Mouse (Mus musculus): Measurements from ENCODE around the gene 1190007I07Rik. TPM values are rescaled to one million over a fixed set of nuclear protein-coding genes. Genes with fewer than 3 reads are reported as not detected.
"Not testable (repeated sequence)": the region's sequence is repeated elsewhere in the genome, so short reads cannot be mapped to it uniquely, and the experiment has no call there.

Gene 1190007I07Rik
- polyA plus RNA-seq, 1 experiment, result 22.3 TPM

GRCm38 (mm10) chr10:82630497-82630896 is 7.5 kb upstream of the 1190007I07Rik start:
- TF ChIP-seq CTCF (IDR thresholded peaks at IDR 0.05; ENCODE audit: insufficient read depth, low read length) (no peak), POLR2A (IDR thresholded peaks at IDR 0.05; ENCODE audit: borderline replicate concordance, extremely low read depth, low read depth, low read length) (no peak)
- 13% methylated on average over 7 of the region's 7 CpGs for WGBS
- Histone ChIP-seq H3K4me1 (ENCODE audit: control insufficient read depth, insufficient read depth, low read length) (peaks cover 4% of the 10 kb centered on the region; the same call in 1 of the 2 replicates), H3K4me3 (replicated peaks; ENCODE audit: extremely low read depth, low read depth, low read length) (peak overlapping the region; percentile 98)
- no peak for DNase-seq

DNA sequence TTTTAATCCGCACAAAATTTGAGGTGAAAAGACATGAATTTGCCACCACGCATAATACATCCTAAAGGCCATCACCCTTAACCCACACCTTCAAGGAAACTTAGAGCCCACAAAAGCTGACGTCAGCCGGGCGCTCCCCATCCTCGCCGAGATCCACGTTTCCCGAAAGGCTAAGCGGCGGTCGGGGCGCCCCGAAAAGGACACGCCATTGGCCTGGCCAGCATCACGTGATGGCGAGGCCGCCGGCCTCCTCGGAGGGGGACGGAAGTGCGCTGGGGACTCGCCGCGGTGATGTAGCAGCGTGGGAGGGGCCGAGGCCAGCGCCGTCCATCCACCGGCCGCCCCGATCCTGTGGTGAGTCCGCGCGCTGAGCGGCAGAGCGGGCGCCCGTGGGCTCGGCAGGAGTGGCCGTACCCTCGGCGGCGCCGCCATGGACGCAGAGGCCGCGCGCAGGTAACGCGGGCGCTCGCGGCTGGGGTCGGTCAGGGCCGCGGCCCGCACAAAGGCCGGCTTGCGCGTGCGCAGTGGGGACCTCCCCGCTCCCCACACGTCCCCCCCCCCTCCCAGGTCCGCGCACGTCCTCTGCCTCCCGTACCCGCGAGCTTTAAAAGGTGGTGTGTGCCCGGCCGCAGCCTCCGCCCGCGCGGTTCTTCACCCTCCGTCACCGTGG is 6.7 kb upstream of the 1190007I07Rik start, which contains the start of gene Tdg:
Gene Tdg, plus strand, starts transcription at position 243 of the 670 bp plus-strand sequence.
- WGBS, result 6% methylated on average over 76 of the region's 78 CpGs
- DNase-seq, result peak; percentile 85
- not testable (repeated sequence) for H3K4me1 ChIP-seq (ENCODE audit: control insufficient read depth, insufficient read depth, low read length)
- TF ChIP-seq POLR2A (IDR thresholded peaks at IDR 0.05; ENCODE audit: borderline replicate concordance, extremely low read depth, low read depth, low read length), result peak; percentile 60; the same call in 1 of the 2 replicates
- peak within 1 kb of the TSS; percentile 98 for H3K4me3 ChIP-seq (replicated peaks; ENCODE audit: extremely low read depth, low read depth, low read length)

DNA sequence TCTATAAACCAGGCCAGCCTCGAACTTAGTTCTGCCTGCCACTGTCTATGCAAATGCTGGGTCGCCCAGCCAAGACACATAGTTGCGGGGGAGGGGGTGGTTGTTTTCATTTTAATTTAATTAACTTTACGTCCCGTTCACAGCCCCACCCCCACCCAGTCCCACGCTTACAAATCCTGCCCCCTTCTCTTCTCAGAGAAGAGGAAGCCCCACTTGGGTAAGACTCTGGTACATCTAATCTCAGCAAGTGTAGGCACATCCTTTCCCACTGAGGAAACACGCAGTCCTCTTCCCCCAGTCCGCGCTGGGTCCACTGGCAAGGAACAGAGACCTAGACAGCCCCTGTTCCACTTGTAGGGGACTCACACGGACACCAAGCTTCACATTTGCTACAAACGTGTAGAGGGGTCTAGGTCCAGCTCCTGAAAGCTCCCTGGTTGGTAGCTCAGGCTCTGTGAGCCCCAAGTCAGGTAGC is 6.1 kb upstream of the 1190007I07Rik start:
- H3K4me3 ChIP-seq (replicated peaks; ENCODE audit: extremely low read depth, low read depth, low read length), result peak overlapping the region; percentile 69
- DNase-seq, result no peak
- peaks cover 4% of the 10 kb centered on the region; the same call in 1 of the 2 replicates for H3K4me1 ChIP-seq (ENCODE audit: control insufficient read depth, insufficient read depth, low read length)
- TF ChIP-seq CTCF (IDR thresholded peaks at IDR 0.05; ENCODE audit: insufficient read depth, low read length) (no peak), POLR2A (IDR thresholded peaks at IDR 0.05; ENCODE audit: borderline replicate concordance, extremely low read depth, low read depth, low read length) (no peak)
- WGBS, result 7% methylated on average over 11 of the region's 11 CpGs

DNA sequence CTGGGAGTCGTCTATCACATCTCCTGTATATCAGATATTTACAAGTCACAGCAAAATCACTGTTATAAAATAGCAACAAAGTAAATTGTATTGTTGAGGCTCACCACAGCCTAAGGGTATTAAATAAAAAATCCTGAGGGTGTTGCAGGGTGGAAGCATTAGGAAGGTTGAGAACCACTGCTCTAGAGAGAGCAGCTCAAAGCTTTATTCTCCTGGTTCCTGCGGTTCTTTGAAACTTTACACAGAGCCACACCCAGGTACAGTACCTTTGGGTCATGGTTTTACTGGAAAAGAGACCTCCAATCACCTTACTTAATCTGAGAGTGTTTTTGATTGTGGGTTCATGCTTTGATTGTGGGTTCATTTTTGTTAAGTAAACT is 515 bp upstream of the 1190007I07Rik start:
- 6% methylated on average over 2 of the region's 2 CpGs for WGBS
- not testable (repeated sequence) for DNase-seq; H3K4me1 ChIP-seq (ENCODE audit: control insufficient read depth, insufficient read depth, low read length)
- peak overlapping the region; percentile 98 for H3K4me3 ChIP-seq (replicated peaks; ENCODE audit: extremely low read depth, low read depth, low read length)

DNA sequence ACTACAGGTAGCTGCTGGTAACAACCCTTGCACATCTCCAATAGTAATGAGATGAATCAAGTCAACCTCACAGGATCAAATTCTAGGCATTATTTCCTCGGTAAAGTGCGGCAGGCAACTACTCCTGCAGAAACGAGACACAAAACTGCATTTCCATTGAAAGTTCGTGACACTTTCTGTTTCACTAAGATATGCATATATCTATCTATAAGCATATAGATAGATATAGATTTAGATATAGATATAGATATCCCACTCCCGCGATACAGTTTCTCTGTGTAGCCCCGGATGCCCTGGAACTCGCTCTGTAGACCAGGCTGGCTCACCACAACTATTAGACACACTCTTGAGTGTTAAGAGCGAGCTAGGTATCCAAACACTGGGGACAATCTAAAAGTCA is 793 bp downstream of the 1190007I07Rik start:
- peak overlapping the region; percentile 20 for H3K4me3 ChIP-seq (replicated peaks; ENCODE audit: extremely low read depth, low read depth, low read length)
- TF ChIP-seq POLR2A (IDR thresholded peaks at IDR 0.05; ENCODE audit: borderline replicate concordance, extremely low read depth, low read depth, low read length), result no peak
- no peak for TF ChIP-seq CTCF (IDR thresholded peaks at IDR 0.05; ENCODE audit: insufficient read depth, low read length)
- DNase-seq, result no peak
- WGBS, result 23% methylated on average over 9 of the region's 9 CpGs
- H3K4me1 ChIP-seq (ENCODE audit: control insufficient read depth, insufficient read depth, low read length), result peaks cover 2% of the 10 kb centered on the region; the same call in 1 of the 2 replicates

- DNase-seq; H3K4me1 ChIP-seq (ENCODE audit: control insufficient read depth, insufficient read depth, low read length); H3K4me3 ChIP-seq (replicated peaks; ENCODE audit: extremely low read depth, low read depth, low read length): not testable (repeated sequence)
- 62% methylated on average over 4 of the region's 4 CpGs for WGBS
Measured at GRCm38 (mm10) chr10:82594421-82594820, 28.6 kb downstream of the 1190007I07Rik start.

GRCm38 (mm10) chr10:82589673-82590072 is 33.4 kb downstream of the 1190007I07Rik start:
- DNase-seq; H3K4me1 ChIP-seq (ENCODE audit: control insufficient read depth, insufficient read depth, low read length); H3K4me3 ChIP-seq (replicated peaks; ENCODE audit: extremely low read depth, low read depth, low read length): not testable (repeated sequence)
- 87% methylated on average over 9 of the region's 9 CpGs for WGBS

DNA sequence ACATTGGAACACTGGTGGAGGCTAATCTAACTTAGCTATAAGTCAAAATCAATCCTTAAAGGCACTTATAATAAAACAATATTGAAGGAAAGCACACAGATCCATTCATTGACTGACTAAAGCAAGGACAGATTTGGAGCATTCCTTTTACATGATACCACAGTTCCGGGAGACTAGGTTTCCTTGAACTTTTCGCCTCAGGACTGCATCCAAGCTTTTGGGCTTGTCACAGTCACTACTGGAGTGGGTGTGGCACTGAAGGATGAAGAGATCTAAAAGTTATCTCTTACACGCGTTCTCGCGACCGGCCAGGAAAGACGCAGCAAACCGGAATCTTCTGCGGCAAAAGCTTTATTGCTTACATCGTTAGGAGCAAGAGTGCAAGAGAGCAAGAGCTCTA is 51.9 kb downstream of the 1190007I07Rik start:
- whole genome bisulfite sequencing, result 96% methylated on average over 11 of the region's 11 CpGs
- not testable (repeated sequence) for DNase-seq; H3K4me1 ChIP-seq (ENCODE audit: control insufficient read depth, insufficient read depth, low read length); H3K4me3 ChIP-seq (replicated peaks; ENCODE audit: extremely low read depth, low read depth, low read length)

Other genes with a start within 250 kb of the 1190007I07Rik start
- not detected in 2 replicates for gene Gm1553, start 130.6 kb downstream of the 1190007I07Rik start, polyA plus RNA-seq (2012; rRNA removed)
- gene Tdg, start 6.6 kb upstream of the 1190007I07Rik start, polyA plus RNA-seq (2012; rRNA removed), result 13.6 and 20.5 TPM in 2 replicates
- 4.4 and 5.5 TPM in 2 replicates for gene Glt8d2, start 67.4 kb upstream of the 1190007I07Rik start, polyA plus RNA-seq (2012; rRNA removed)
- 6.9 and 9.3 TPM in 2 replicates for gene Hcfc2, start 72.9 kb upstream of the 1190007I07Rik start, polyA plus RNA-seq (2012; rRNA removed)
- 5.6 and 7.1 TPM in 2 replicates for gene Nfyb, start 140.9 kb upstream of the 1190007I07Rik start, polyA plus RNA-seq (2012; rRNA removed)
- 25.5 and 35.6 TPM in 2 replicates for gene Txnrd1, start 210.7 kb upstream of the 1190007I07Rik start, polyA plus RNA-seq (2012; rRNA removed)
- gene Eid3, start 243.4 kb upstream of the 1190007I07Rik start, polyA plus RNA-seq (2012; rRNA removed), result 0.28 and 0.37 TPM in 2 replicates

Measured in lung, adult 2 months (tissue).